Mouse (Mus musculus) embryonic facial prominence, embryonic 14.5 days (tissue): ENCODE measurements around the gene Dennd2d. TPM values are rescaled to one million over a fixed set of nuclear protein-coding genes. Genes with fewer than 3 reads are reported as not detected.
A peak's percentile ranks its signal among the peaks of the same experiment; 100 is the strongest.

Source experiments
- ATAC-seq: fragments of 200-750 bp; cut with Nextera tagmentation; 2 replicates; pipeline ENCODE4 v1.8.0; 2017; ENCODE audit warnings: low read depth, moderate number of reproducible peaks, moderate TSS enrichment
- DNase-seq: peaks from one replicate; pipeline ENCODE4 v3.0.0-alpha.2; 2015; ENCODE audit warnings: low spot score
- H3K27ac ChIP-seq: fragments of 300-500 bp; sonication (generic); replicated peaks from 2 replicates; pipeline ENCODE4 v1.5.1; 2014; ENCODE audit warnings: low read depth, mild to moderate bottlenecking, low read length, moderate library complexity
- H3K27me3 ChIP-seq: fragments of 300-500 bp; sonication (generic); replicated peaks from 2 replicates; pipeline ENCODE4 v1.6.1; 2014; ENCODE audit warnings: low read length; ENCODE audit not compliant: control insufficient read depth, insufficient read depth
- H3K36me3 ChIP-seq: fragments of 300-500 bp; sonication (generic); 2 replicates; pipeline ENCODE4 v1.6.1; 2014; ENCODE audit warnings: low read length, mixed read lengths; ENCODE audit not compliant: control insufficient read depth, insufficient read depth
- H3K4me1 ChIP-seq: fragments of 300-500 bp; sonication (generic); 2 replicates; pipeline ENCODE4 v1.6.1; 2014; ENCODE audit warnings: antibody characterized with exemption, low read length; ENCODE audit not compliant: control insufficient read depth, insufficient read depth
- H3K4me2 ChIP-seq: fragments of 300-500 bp; sonication (generic); 2 replicates; pipeline ENCODE4 v1.6.1; 2014; ENCODE audit warnings: low read depth, mild to moderate bottlenecking, low read length, moderate library complexity, mixed read lengths
- H3K4me3 ChIP-seq: fragments of 300-500 bp; sonication (generic); 2 replicates; pipeline ENCODE4 v1.5.1; 2014; ENCODE audit warnings: low read depth, mild to moderate bottlenecking, low read length
- H3K9ac ChIP-seq: fragments of 300-500 bp; sonication (generic); 2 replicates; pipeline ENCODE4 v1.6.1; 2014; ENCODE audit warnings: low read depth, mild to moderate bottlenecking, low read length, moderate library complexity, mixed read lengths
- H3K9me3 ChIP-seq: fragments of 300-500 bp; sonication (generic); 2 replicates; pipeline ENCODE4 v1.6.1; 2016; ENCODE audit warnings: low read length; ENCODE audit not compliant: control insufficient read depth
- WGBS: fragments of 180-500 bp; shearing (Covaris S2); extraction: QIAGEN DNeasy Blood & Tissue Kit; methylation state at CpG from one replicate; pipeline ENCODE4 v1.1.7; 2014; 5-methylcytosine and 5-hydroxymethylcytosine counted together
- polyA plus RNA-seq: library from polyadenylated mRNA; unstranded; fragments of >200 nt; fragmentation: Nextera tagmentation; extraction: Ambion mirVana; gene quantifications from 2 replicates; pipeline ENCODE4 v1.2.1, GENCODE M21; 2014

The Dennd2d gene
- 3.5 and 5.8 TPM in 2 replicates for polyA plus RNA-seq

DNA sequence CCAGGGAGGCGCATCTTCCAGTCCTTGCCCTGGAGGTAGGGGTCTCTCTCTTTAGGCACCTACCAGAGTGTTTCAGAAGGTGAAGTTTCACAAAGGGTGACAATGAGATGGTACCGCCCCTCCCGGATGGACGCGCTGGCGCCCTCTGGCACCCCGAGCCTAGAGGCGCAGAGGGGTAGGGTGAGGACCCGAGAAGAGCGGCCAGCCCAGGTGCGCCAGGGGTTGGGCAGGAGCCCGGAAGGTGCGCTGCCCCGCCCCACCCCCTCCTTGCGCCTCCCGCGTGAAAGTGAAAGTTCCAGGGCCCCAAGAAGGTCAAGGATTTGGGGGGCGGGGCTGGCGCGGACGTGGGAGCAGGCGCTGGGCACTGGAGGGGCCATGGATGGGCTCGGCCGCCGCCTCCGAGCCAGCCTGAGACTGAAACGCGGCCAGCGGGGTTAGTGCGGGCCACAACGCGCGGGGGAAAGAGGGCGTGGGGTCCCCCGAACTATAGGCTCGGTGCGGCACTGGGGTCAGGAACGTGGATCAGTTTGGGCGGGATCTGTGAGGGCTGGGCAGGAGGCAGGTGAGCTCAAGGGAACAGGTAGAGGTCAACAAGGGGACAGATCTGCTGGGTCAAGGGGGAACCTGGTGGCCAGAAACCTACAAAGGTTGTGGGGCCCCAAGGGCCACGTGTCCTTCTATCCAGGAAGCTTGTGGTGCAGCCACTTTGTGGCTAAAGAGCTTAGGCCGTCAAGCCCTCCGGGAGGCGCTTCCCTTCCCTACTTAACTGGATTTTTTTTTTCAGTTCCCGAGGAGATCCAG, at the start of gene Dennd2d:
TSS of gene Dennd2d (plus strand) at position 125 of the 801 bp plus-strand sequence.
- Histone ChIP-seq H3K4me1 (0 out of 2 replicates have a peak, but pooled peaks cover 2% of the 10 kb centered on the region), H3K36me3 (no peaks in the 10 kb centered on the region), H3K9me3 (no peaks in the 10 kb centered on the region), H3K4me3 (peak within 1 kb of the TSS; percentile 53), H3K27ac (no peak within 1 kb of the TSS), H3K4me2 (peak within 1 kb of the TSS; percentile 83), H3K27me3 (0 out of 2 replicates have a peak, but pooled peaks cover 5% of the 10 kb centered on the region), H3K9ac (peak within 1 kb of the TSS; percentile 67)
- 2% methylated on average over 41 of the region's 44 CpGs for WGBS
- DNase-seq = no peak
- peak; percentile 72; the same call in 1 of the 2 replicates for ATAC-seq

DNA sequence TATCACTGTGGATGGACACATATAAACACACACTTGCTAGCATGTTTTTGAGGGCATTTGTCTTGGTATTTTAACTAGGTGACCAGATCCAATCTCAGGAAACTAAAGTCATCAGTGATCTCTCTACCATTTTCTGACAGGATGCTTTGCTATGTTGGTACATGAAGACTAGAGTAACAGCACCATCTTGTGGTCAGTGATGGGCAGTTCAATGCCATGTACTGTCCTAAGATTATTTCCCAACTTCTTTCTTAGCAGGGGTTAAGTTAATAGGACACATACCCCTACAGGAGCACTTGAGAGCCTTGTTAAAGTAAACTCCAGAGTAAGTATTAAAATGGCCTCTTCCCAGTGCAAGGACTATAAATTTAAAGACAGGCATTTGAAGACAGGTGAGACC, 33.6 kb upstream of the Dennd2d start:
- Histone ChIP-seq H3K27me3 (no peaks in the 10 kb centered on the region), H3K4me1 (no peaks in the 10 kb centered on the region), H3K9ac (no peak overlapping the region), H3K4me2 (no peak overlapping the region), H3K4me3 (no peak overlapping the region), H3K36me3 (no peaks in the 10 kb centered on the region), H3K27ac (no peak overlapping the region), H3K9me3 (no peaks in the 10 kb centered on the region)
- ATAC-seq (no peak), DNase-seq (peak; percentile 51)

- H3K36me3 ChIP-seq = no peaks in the 10 kb centered on the region
- no peaks in the 10 kb centered on the region for H3K9me3 ChIP-seq
- H3K27ac ChIP-seq = no peak overlapping the region
- H3K27me3 ChIP-seq = no peaks in the 10 kb centered on the region
- H3K4me3 ChIP-seq = no peak overlapping the region
- no peak overlapping the region for H3K4me2 ChIP-seq
- ATAC-seq (no peak), DNase-seq (no peak)
- no peak overlapping the region for H3K9ac ChIP-seq
- no peaks in the 10 kb centered on the region for H3K4me1 ChIP-seq
These were observed 33.2 kb upstream of the Dennd2d start for GRCm38 (mm10) chr3:106448995-106449394.

GRCm38 (mm10) chr3:106449567-106449966, 32.6 kb upstream of the Dennd2d start:
- H3K4me1 ChIP-seq = no peaks in the 10 kb centered on the region
- no peaks in the 10 kb centered on the region for H3K27me3 ChIP-seq
- H3K27ac ChIP-seq = no peak overlapping the region
- ATAC-seq (no peak), DNase-seq (no peak)
- no peaks in the 10 kb centered on the region for H3K36me3 ChIP-seq
- WGBS = 75% methylated on average over 4 of the region's 4 CpGs
- H3K9me3 ChIP-seq = no peaks in the 10 kb centered on the region
- H3K9ac ChIP-seq = no peak overlapping the region
- H3K4me2 ChIP-seq = no peak overlapping the region
- H3K4me3 ChIP-seq = no peak overlapping the region

GRCm38 (mm10) chr3:106452616-106453015, 29.6 kb upstream of the Dennd2d start:
- DNase-seq (no peak), ATAC-seq (no peak)
- Histone ChIP-seq H3K9ac (no peak overlapping the region), H3K27me3 (no peaks in the 10 kb centered on the region), H3K36me3 (no peaks in the 10 kb centered on the region), H3K27ac (no peak overlapping the region), H3K4me1 (no peaks in the 10 kb centered on the region), H3K4me3 (no peak overlapping the region), H3K4me2 (no peak overlapping the region), H3K9me3 (no peaks in the 10 kb centered on the region)
- 68% methylated on average over 4 of the region's 4 CpGs for WGBS

DNA sequence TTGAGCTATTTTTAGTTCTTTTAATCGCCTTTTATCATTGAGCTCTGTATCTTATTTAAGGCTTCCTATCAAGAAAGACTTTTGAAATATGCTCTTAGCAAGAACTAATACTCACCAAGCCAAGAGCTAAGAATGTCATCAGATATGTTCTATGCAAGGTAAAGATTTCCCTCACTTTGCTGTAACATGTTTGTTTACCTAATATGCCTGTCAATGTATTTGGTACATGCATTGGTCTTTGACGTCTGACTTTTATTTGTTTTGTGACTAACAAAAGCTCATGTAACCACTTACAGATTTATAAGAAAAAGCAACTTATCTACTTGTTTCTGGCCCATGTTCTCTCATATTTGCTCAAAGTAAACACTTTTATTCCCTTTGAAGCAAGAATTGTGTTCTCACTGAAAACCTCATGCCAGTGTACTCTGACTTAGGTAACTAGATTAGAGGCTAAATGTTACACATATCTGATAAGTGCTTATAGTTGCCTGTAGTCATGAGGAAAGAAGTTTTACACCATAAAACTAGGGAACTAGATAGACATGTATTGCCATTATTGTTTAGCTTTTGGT, 24.8 kb upstream of the Dennd2d start:
- H3K27ac ChIP-seq = no peak overlapping the region
- ATAC-seq (no peak), DNase-seq (no peak)
- H3K9me3 ChIP-seq = no peaks in the 10 kb centered on the region
- H3K9ac ChIP-seq = no peak overlapping the region
- H3K4me3 ChIP-seq = no peak overlapping the region
- no peaks in the 10 kb centered on the region for H3K36me3 ChIP-seq
- H3K4me2 ChIP-seq = no peak overlapping the region
- no peaks in the 10 kb centered on the region for H3K27me3 ChIP-seq
- 76% methylated on average over 2 of the region's 2 CpGs for WGBS
- no peaks in the 10 kb centered on the region for H3K4me1 ChIP-seq

DNA sequence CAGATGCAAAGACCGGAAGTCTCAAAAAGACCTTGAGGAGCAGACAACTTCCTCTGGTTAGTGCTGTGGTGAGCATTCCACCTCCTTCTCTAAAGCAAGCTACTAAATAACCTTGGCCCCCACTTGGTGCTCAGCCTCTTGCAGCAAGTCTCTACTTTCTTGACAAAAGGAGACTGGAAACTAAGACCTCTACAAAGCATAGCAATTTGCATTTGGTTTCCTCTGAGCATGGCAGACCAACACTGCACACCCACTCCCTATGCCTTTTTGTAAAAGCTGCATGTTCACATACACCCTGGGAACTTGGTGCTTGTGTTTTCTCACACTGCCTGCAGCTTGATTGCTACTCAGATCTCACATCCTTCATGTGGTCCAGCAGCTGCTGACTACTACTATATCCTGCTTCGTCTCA, 20.1 kb upstream of the Dennd2d start:
- Histone ChIP-seq H3K4me1 (no peaks in the 10 kb centered on the region), H3K4me2 (no peak overlapping the region), H3K36me3 (no peaks in the 10 kb centered on the region), H3K9me3 (no peaks in the 10 kb centered on the region), H3K4me3 (no peak overlapping the region), H3K9ac (no peak overlapping the region), H3K27me3 (no peaks in the 10 kb centered on the region), H3K27ac (no peak overlapping the region)
- 90% methylated on average over 2 of the region's 2 CpGs for WGBS
- no peak for DNase-seq
- ATAC-seq = no peak

DNA sequence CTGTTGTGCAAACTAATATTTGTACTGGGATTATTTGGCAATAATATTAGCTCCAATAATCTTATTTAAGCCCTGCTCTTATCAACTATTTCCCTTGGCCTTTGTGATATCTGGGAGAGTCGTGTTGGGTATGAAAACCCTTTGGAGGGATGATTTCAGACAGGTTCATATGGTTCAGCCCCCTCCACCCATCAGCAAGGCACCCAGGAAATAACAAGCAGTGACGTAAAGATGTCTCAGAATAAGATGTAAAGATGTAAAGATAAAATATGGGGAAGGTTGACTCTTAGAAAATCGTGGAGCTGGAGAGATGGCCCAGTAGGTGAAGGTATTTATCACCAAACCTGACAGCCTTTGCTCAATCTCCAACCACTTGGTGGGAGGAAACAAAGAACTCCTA, 19.7 kb upstream of the Dennd2d start:
- H3K4me2 ChIP-seq = no peak overlapping the region

DNA sequence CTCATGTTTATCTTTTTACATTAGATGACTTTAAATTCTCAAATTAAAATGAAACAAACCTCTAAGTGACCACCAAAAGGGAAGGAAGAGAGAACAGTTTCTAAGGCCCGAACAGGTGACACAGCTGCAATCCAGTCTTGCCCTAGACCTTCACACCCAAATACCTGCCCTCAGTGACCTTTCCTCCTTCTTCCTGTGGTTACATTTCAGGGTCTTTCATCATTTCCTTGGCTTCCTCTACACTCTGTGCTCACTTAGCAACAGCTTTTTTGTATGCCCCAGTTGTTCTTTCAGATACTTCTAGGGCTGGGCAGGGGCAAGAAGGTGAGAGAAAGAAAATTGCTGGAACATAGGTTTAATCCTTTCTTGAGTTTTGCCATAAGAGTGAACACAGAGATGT, 17.5 kb upstream of the Dennd2d start:
- Histone ChIP-seq H3K9ac (no peak overlapping the region), H3K4me3 (no peak overlapping the region), H3K27me3 (no peaks in the 10 kb centered on the region), H3K4me2 (no peak overlapping the region), H3K9me3 (no peaks in the 10 kb centered on the region), H3K36me3 (no peaks in the 10 kb centered on the region), H3K4me1 (no peaks in the 10 kb centered on the region), H3K27ac (no peak overlapping the region)
- DNase-seq (no peak), ATAC-seq (no peak)
- 73% methylated on average over 1 of the region's 1 CpGs for WGBS

More for the DNA sequence above, 19.7 kb upstream of the Dennd2d start:
- no peaks in the 10 kb centered on the region for H3K27me3 ChIP-seq
- 67% methylated on average over 3 of the region's 3 CpGs for WGBS
- no peak overlapping the region for H3K27ac ChIP-seq
- no peaks in the 10 kb centered on the region for H3K4me1 ChIP-seq
- H3K9me3 ChIP-seq = no peaks in the 10 kb centered on the region
- no peak overlapping the region for H3K9ac ChIP-seq
- H3K4me3 ChIP-seq = no peak overlapping the region
- no peaks in the 10 kb centered on the region for H3K36me3 ChIP-seq
- no peak for DNase-seq
- no peak for ATAC-seq
